Mouse (Mus musculus) myocyte (in vitro differentiated cells): ENCODE results near the gene Rere. TPM values are rescaled to one million over a fixed set of nuclear protein-coding genes. Genes with fewer than 3 reads are reported as not detected.

Experiments used
- H3K27me3 ChIP-seq: one replicate; pipeline ENCODE4 v1.6.1; 2011; ENCODE audit not compliant: control insufficient read depth, insufficient read depth, insufficient read length
- H3K36me3 ChIP-seq: one replicate; pipeline ENCODE4 v1.6.1; 2011; ENCODE audit not compliant: control insufficient read depth, insufficient read depth
- H3K4me2 ChIP-seq: one replicate; pipeline ENCODE4 v1.6.1; 2011; ENCODE audit warnings: low read depth, control low read depth
- H3K4me3 ChIP-seq: one replicate; pipeline ENCODE4 v1.5.1; 2011; ENCODE audit warnings: mild to moderate bottlenecking, control low read depth, moderate library complexity
- H3K79me2 ChIP-seq: one replicate; pipeline ENCODE4 v1.6.1; 2011; ENCODE audit not compliant: control insufficient read depth, insufficient read depth
- H3ac ChIP-seq: one replicate; pipeline ENCODE4 v1.6.1; 2011; ENCODE audit not compliant: control insufficient read depth, insufficient read length
- CEBPB ChIP-seq: IDR thresholded peaks from 2 replicates; pipeline ENCODE4 v1.6.1; 2011; ENCODE audit warnings: mild to moderate bottlenecking, moderate library complexity; ENCODE audit not compliant: poor library complexity, insufficient read depth, severe bottlenecking
- E2F4 ChIP-seq: IDR thresholded peaks from one replicate; pipeline ENCODE4 v1.6.1; 2011; ENCODE audit warnings: mild to moderate bottlenecking, control low read depth, moderate library complexity; ENCODE audit not compliant: insufficient read depth
- MAX ChIP-seq: IDR thresholded peaks from one replicate; pipeline ENCODE4 v1.6.1; 2011; ENCODE audit warnings: low read depth, mild to moderate bottlenecking, control low read depth
- MYOD1 ChIP-seq, 3 experiments: IDR thresholded peaks; one replicate each; pipeline ENCODE4 v1.6.1; 2011; ENCODE audit warnings: control low read depth in 2 of 3, low read depth in 2 of 3, mild to moderate bottlenecking in 2 of 3, moderate library complexity in 1 of 3; ENCODE audit not compliant: insufficient read length in 2 of 3, control insufficient read depth in 1 of 3
- MYOG ChIP-seq, 3 experiments: IDR thresholded peaks; one replicate each; pipeline ENCODE4 v1.6.1; 2011; ENCODE audit warnings: control low read depth in 2 of 3, low read depth in 2 of 3, mild to moderate bottlenecking in 2 of 3; ENCODE audit not compliant: insufficient read length in 2 of 3, control insufficient read depth in 1 of 3, insufficient read depth in 1 of 3
- POLR2A ChIP-seq: IDR thresholded peaks from one replicate; pipeline ENCODE4 v1.6.1; 2011; ENCODE audit warnings: low read depth, mild to moderate bottlenecking, control low read depth, moderate library complexity; ENCODE audit not compliant: insufficient read length
- POLR2AphosphoS2 ChIP-seq: IDR thresholded peaks from one replicate; pipeline ENCODE4 v1.6.1; 2011; ENCODE audit warnings: low read depth, control low read depth; ENCODE audit not compliant: insufficient read length
- REST ChIP-seq: IDR thresholded peaks from one replicate; pipeline ENCODE4 v1.6.1; 2011; ENCODE audit warnings: mild to moderate bottlenecking, control low read depth, moderate library complexity; ENCODE audit not compliant: insufficient read depth, insufficient read length
- SRF ChIP-seq: IDR thresholded peaks from one replicate; pipeline ENCODE4 v1.6.1; 2011; ENCODE audit warnings: low read depth; ENCODE audit not compliant: control insufficient read depth, insufficient read length
- TCF12 ChIP-seq: IDR thresholded peaks from one replicate; pipeline ENCODE4 v1.6.1; 2011; ENCODE audit warnings: mild to moderate bottlenecking, control low read depth; ENCODE audit not compliant: poor library complexity, insufficient read depth, severe bottlenecking
- TCF3 ChIP-seq: IDR thresholded peaks from one replicate; pipeline ENCODE4 v1.6.1; 2011; ENCODE audit warnings: low read depth, control low read depth; ENCODE audit not compliant: insufficient read length
- USF1 ChIP-seq: IDR thresholded peaks from one replicate; pipeline ENCODE4 v1.6.1; 2011; ENCODE audit warnings: low read depth, mild to moderate bottlenecking, control low read depth, moderate library complexity
- polyA plus RNA-seq: library from polyadenylated mRNA; unstranded; fragments of >200 nt; fragmentation: generic; extraction: Trizol; gene quantifications from one replicate; pipeline ENCODE4 v1.2.1, GENCODE M21; 2012; ENCODE audit warnings: missing spikeins

Rere gene
- polyA plus RNA-seq, 1 experiment: 34.0 TPM

DNA sequence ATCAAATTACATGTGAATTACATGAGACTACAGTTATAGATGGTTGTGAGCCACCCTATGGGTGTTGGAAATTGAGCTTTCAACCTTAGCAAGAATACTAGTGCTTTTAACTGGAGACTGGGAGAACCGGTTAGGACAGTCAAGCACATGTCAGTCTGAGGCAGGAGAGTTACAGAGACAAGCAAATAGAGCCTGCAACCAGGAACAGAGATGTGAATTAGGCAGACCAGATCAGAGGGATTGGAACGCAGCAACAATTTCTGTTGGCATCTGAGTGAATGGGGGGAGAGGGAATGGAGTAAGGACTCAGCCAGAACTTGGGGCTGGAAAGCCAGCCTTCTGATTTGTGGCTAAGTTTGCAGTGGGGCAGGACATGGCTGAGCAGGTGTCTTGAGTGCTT lies 25.3 kb downstream of the Rere start:
- H3K36me3 ChIP-seq: no peaks in the 10 kb centered on the region
- TF ChIP-seq MYOD1 (IDR thresholded peaks at IDR 0.05; ENCODE audit: control insufficient read depth in 1 of 3, insufficient read length in 2 of 3, low read depth in 2 of 3) (no peak), TCF3 (no peak), POLR2AphosphoS2 (no peak), MAX (no peak), CEBPB (no peak), MYOG (IDR thresholded peaks at IDR 0.05; ENCODE audit: control insufficient read depth in 1 of 3, insufficient read depth in 1 of 3, insufficient read length in 2 of 3, low read depth in 2 of 3) (no peak), POLR2A (no peak), USF1 (no peak), E2F4 (no peak), SRF (no peak), TCF12 (no peak), REST (no peak)

GRCm38 (mm10) chr4:150307226-150307625 lies 25.8 kb downstream of the Rere start:
- H3ac ChIP-seq: no peak overlapping the region
- H3K27me3 ChIP-seq: no peaks in the 10 kb centered on the region
- no peak overlapping the region for H3K4me2 ChIP-seq
- no peaks in the 10 kb centered on the region for H3K36me3 ChIP-seq
- peaks cover 93% of the 10 kb centered on the region for H3K79me2 ChIP-seq
- no peak overlapping the region for H3K4me3 ChIP-seq
- no peak for TF ChIP-seq E2F4
- no peak for TF ChIP-seq SRF
- TF ChIP-seq MAX: no peak
- TF ChIP-seq MYOD1 (IDR thresholded peaks at IDR 0.05; ENCODE audit: control insufficient read depth in 1 of 3, insufficient read length in 2 of 3, low read depth in 2 of 3): no peak
- no peak for TF ChIP-seq USF1
- no peak for TF ChIP-seq MYOG (IDR thresholded peaks at IDR 0.05; ENCODE audit: control insufficient read depth in 1 of 3, insufficient read depth in 1 of 3, insufficient read length in 2 of 3, low read depth in 2 of 3)
- no peak for TF ChIP-seq REST
- no peak for TF ChIP-seq CEBPB
- TF ChIP-seq TCF12: no peak
- TF ChIP-seq POLR2A: no peak
- TF ChIP-seq POLR2AphosphoS2: no peak
- no peak for TF ChIP-seq TCF3

More for the DNA sequence above, 25.3 kb downstream of the Rere start:
- H3K4me3 ChIP-seq: no peak overlapping the region
- no peak overlapping the region for H3K4me2 ChIP-seq
- peaks cover 93% of the 10 kb centered on the region for H3K79me2 ChIP-seq
- no peaks in the 10 kb centered on the region for H3K27me3 ChIP-seq
- H3ac ChIP-seq: no peak overlapping the region

DNA sequence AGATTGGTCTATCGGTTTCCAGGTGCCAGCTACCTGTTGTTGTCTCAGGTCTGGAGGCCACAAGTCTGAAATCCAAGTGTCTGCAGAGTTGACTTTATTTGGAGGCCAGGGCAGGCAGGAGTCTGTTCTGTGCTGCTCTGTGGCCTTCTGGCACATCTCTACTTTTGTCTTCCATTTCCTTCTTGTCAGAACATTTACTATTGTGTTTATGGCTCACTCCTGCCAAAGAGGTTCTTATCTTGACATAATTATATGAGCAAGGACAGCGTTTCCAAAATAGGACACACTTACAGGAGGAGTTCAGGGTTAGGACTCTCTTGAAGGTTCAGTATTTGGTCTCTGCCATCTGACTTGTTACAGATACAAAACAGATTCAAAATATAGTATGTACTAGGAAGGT lies 30.0 kb downstream of the Rere start:
- Histone ChIP-seq H3ac (no peak overlapping the region), H3K79me2 (peaks cover 90% of the 10 kb centered on the region), H3K4me2 (no peak overlapping the region), H3K27me3 (no peaks in the 10 kb centered on the region), H3K36me3 (no peaks in the 10 kb centered on the region), H3K4me3 (no peak overlapping the region)
- TF ChIP-seq POLR2AphosphoS2: no peak
- no peak for TF ChIP-seq POLR2A
- TF ChIP-seq MYOG (IDR thresholded peaks at IDR 0.05; ENCODE audit: control insufficient read depth in 1 of 3, insufficient read depth in 1 of 3, insufficient read length in 2 of 3, low read depth in 2 of 3): no peak
- TF ChIP-seq MAX: no peak
- TF ChIP-seq SRF: no peak
- no peak for TF ChIP-seq MYOD1 (IDR thresholded peaks at IDR 0.05; ENCODE audit: control insufficient read depth in 1 of 3, insufficient read length in 2 of 3, low read depth in 2 of 3)
- no peak for TF ChIP-seq TCF3
- TF ChIP-seq CEBPB: no peak
- no peak for TF ChIP-seq E2F4
- no peak for TF ChIP-seq REST

GRCm38 (mm10) chr4:150312646-150313045 lies 31.2 kb downstream of the Rere start:
- Histone ChIP-seq H3ac (no peak overlapping the region), H3K4me3 (no peak overlapping the region), H3K4me2 (no peak overlapping the region), H3K36me3 (no peaks in the 10 kb centered on the region), H3K79me2 (peaks cover 89% of the 10 kb centered on the region), H3K27me3 (no peaks in the 10 kb centered on the region)
- TF ChIP-seq REST: no peak
- TF ChIP-seq POLR2A: no peak
- TF ChIP-seq TCF3: no peak
- TF ChIP-seq POLR2AphosphoS2: no peak
- no peak for TF ChIP-seq MYOD1 (IDR thresholded peaks at IDR 0.05; ENCODE audit: control insufficient read depth in 1 of 3, insufficient read length in 2 of 3, low read depth in 2 of 3)
- TF ChIP-seq TCF12: no peak
- TF ChIP-seq CEBPB: no peak
- TF ChIP-seq USF1: no peak
- TF ChIP-seq SRF: no peak

DNA sequence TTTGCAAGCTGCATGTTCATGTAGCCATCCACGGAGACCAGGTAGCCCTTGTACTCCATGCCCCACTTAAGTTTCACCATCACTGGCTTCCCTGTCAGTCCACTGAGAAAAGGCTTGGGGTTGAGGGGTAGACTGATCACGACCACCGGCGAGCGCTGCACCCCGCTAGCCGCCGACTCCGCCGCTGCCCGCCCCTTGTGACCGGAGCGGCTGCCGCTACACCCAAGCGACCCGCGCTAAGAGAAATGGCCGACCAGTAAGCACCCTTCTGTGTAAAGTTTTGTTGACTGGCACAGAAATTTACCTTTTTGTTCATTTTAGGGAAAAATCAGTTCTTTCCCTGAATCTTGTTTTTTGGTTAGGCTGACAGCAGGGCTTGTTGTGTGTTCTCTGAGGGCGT lies 33.9 kb downstream of the Rere start:
- Histone ChIP-seq H3K36me3 (no peaks in the 10 kb centered on the region), H3K27me3 (no peaks in the 10 kb centered on the region), H3K79me2 (peaks cover 93% of the 10 kb centered on the region), H3K4me2 (no peak overlapping the region), H3K4me3 (no peak overlapping the region), H3ac (no peak overlapping the region)
- TF ChIP-seq POLR2A (peak; percentile 45), TCF12 (no peak)
